Mouse (Mus musculus) E14TG2a.4 (cell line): ENCODE measurements around the gene Adcy10.

Experiments
- H3K27me3 ChIP-seq: 2 replicates; pipeline ENCODE4 v1.6.1; 2014; ENCODE audit warnings: low read length, control low read depth; ENCODE audit not compliant: insufficient read depth
- H3K36me3 ChIP-seq: 2 replicates; pipeline ENCODE4 v1.6.1; 2014; ENCODE audit warnings: low read length, control low read depth; ENCODE audit not compliant: insufficient read depth
- H3K4me1 ChIP-seq: replicated peaks from 2 replicates; pipeline ENCODE4 v1.6.1; 2014; ENCODE audit warnings: low read depth, low read length, control low read depth
- H3K4me3 ChIP-seq: replicated peaks from 2 replicates; pipeline ENCODE4 v1.5.1; 2014; ENCODE audit warnings: mild to moderate bottlenecking, low read length
- H3K9me3 ChIP-seq: 2 replicates; pipeline ENCODE4 v1.6.1; 2014; ENCODE audit warnings: low read length, control low read depth
- CTCF ChIP-seq: conservative IDR thresholded peaks from 2 replicates; pipeline ENCODE4 v1.5.1; 2014; ENCODE audit warnings: low read length
- NANOG ChIP-seq: IDR thresholded peaks from 2 replicates; pipeline ENCODE4 v1.6.1; 2014; ENCODE audit warnings: borderline replicate concordance, low read length, mixed read lengths
- POU5F1 ChIP-seq: IDR thresholded peaks from 2 replicates; pipeline ENCODE4 v1.6.1; 2014; ENCODE audit warnings: low read length, borderline replicate concordance

Gene Adcy10

GRCm38 (mm10) chr1:165601775-165602280 lies 116.8 kb downstream of the Adcy10 start:
- Histone ChIP-seq H3K36me3 (peaks cover 78% of the 10 kb centered on the region), H3K9me3 (no peaks in the 10 kb centered on the region), H3K27me3 (no peaks in the 10 kb centered on the region), H3K4me3 (no peak overlapping the region), H3K4me1 (peaks cover 10% of the 10 kb centered on the region)
- TF ChIP-seq NANOG (no peak), CTCF (no peak), POU5F1 (no peak)

GRCm38 (mm10) chr1:165603218-165603617 lies 118.2 kb downstream of the Adcy10 start:
- H3K36me3 ChIP-seq = peaks cover 81% of the 10 kb centered on the region
- peaks cover 13% of the 10 kb centered on the region for H3K4me1 ChIP-seq
- no peak overlapping the region for H3K4me3 ChIP-seq
- H3K27me3 ChIP-seq = no peaks in the 10 kb centered on the region
- no peaks in the 10 kb centered on the region for H3K9me3 ChIP-seq
- TF ChIP-seq NANOG (no peak), CTCF (no peak), POU5F1 (no peak)

- Histone ChIP-seq H3K4me1 (peaks cover 18% of the 10 kb centered on the region), H3K27me3 (no peaks in the 10 kb centered on the region), H3K9me3 (no peaks in the 10 kb centered on the region), H3K36me3 (peaks cover 75% of the 10 kb centered on the region), H3K4me3 (no peak overlapping the region)
- TF ChIP-seq POU5F1 = no peak
- no peak for TF ChIP-seq NANOG
These were observed 119.2 kb downstream of the Adcy10 start for GRCm38 (mm10) chr1:165604203-165604602.

GRCm38 (mm10) chr1:165605108-165605507 lies 120.1 kb downstream of the Adcy10 start:
- H3K4me3 ChIP-seq = no peak overlapping the region
- TF ChIP-seq POU5F1 (no peak), NANOG (no peak), CTCF (no peak)
- H3K36me3 ChIP-seq = peaks cover 72% of the 10 kb centered on the region
- no peaks in the 10 kb centered on the region for H3K9me3 ChIP-seq
- peaks cover 27% of the 10 kb centered on the region for H3K4me1 ChIP-seq
- H3K27me3 ChIP-seq = no peaks in the 10 kb centered on the region

- Histone ChIP-seq H3K36me3 (peaks cover 72% of the 10 kb centered on the region), H3K9me3 (no peaks in the 10 kb centered on the region), H3K4me3 (no peak overlapping the region), H3K27me3 (no peaks in the 10 kb centered on the region), H3K4me1 (peaks cover 33% of the 10 kb centered on the region)
- no peak for TF ChIP-seq CTCF
- no peak for TF ChIP-seq NANOG
- TF ChIP-seq POU5F1 = no peak
These were observed 120.8 kb downstream of the Adcy10 start for GRCm38 (mm10) chr1:165605774-165606173.

- Histone ChIP-seq H3K4me1 (peaks cover 54% of the 10 kb centered on the region), H3K4me3 (no peak overlapping the region), H3K36me3 (peaks cover 47% of the 10 kb centered on the region), H3K27me3 (no peaks in the 10 kb centered on the region), H3K9me3 (no peaks in the 10 kb centered on the region)
- no peak for TF ChIP-seq NANOG
- TF ChIP-seq POU5F1 = no peak
- TF ChIP-seq CTCF = no peak
These were observed 123.9 kb downstream of the Adcy10 start for GRCm38 (mm10) chr1:165608904-165609303.

GRCm38 (mm10) chr1:165609495-165610320 lies 124.7 kb downstream of the Adcy10 start:
- H3K36me3 ChIP-seq = peaks cover 38% of the 10 kb centered on the region
- no peak for TF ChIP-seq POU5F1

GRCm38 (mm10) chr1:165610321-165610999 lies 125.5 kb downstream of the Adcy10 start:
- TF ChIP-seq CTCF = no peak
- no peaks in the 10 kb centered on the region for H3K9me3 ChIP-seq
- H3K4me1 ChIP-seq = peaks cover 70% of the 10 kb centered on the region
- no peak overlapping the region for H3K4me3 ChIP-seq
- peaks cover 37% of the 10 kb centered on the region for H3K36me3 ChIP-seq
- no peaks in the 10 kb centered on the region for H3K27me3 ChIP-seq

More at GRCm38 (mm10) chr1:165609495-165610320, 124.7 kb downstream of the Adcy10 start:
- Histone ChIP-seq H3K27me3 (no peaks in the 10 kb centered on the region), H3K9me3 (no peaks in the 10 kb centered on the region), H3K4me3 (no peak overlapping the region), H3K4me1 (peaks cover 62% of the 10 kb centered on the region)
